Mouse (Mus musculus): ENCODE results near the gene Armcx1. TPM values are rescaled to one million over a fixed set of nuclear protein-coding genes. Genes with fewer than 3 reads are reported as not detected.

Gene Armcx1
- polyA plus RNA-seq (2012; ENCODE audit: low replicate concordance): 0.43 TPM in 1 of 2 replicates, not detected in the other

GRCm38 (mm10) chrX:134717752-134718308, at the start of gene Armcx1:
TSS of gene Armcx1 (plus strand) at chrX:134717963.

GRCm38 (mm10) chrX:134686267-134686666, 31.5 kb upstream of the Armcx1 start, which contains the start of gene Armcx4:
TSS of gene Armcx4 (plus strand) at chrX:134686519.

GRCm38 (mm10) chrX:134750764-134751592, 33.2 kb downstream of the Armcx1 start, which contains the start of gene Armcx6:
TSS of gene Armcx6 (minus strand) at chrX:134751417.

GRCm38 (mm10) chrX:134756434-134757292, 38.9 kb downstream of the Armcx1 start, which contains the start of gene Armcx3:
TSS of gene Armcx3 (plus strand) at chrX:134756595.

Other genes starting within 250 kb of the Armcx1 start
- gene Taf7l, start 241.5 kb upstream of the Armcx1 start, polyA plus RNA-seq (2012; ENCODE audit: low replicate concordance): not detected in 2 replicates
- gene Timm8a1, start 176.1 kb upstream of the Armcx1 start, polyA plus RNA-seq (2012; ENCODE audit: low replicate concordance): 0.64 and 2.6 TPM in 2 replicates
- gene Btk, start 134.4 kb upstream of the Armcx1 start, polyA plus RNA-seq (2012; ENCODE audit: low replicate concordance): 12.9 and 18.0 TPM in 2 replicates
- gene Rpl36a, start 132.3 kb upstream of the Armcx1 start, polyA plus RNA-seq (2012; ENCODE audit: low replicate concordance): 33.0 and 129 TPM in 2 replicates
- 0.31 and 0.34 TPM in 2 replicates for gene Gla, start 116.8 kb upstream of the Armcx1 start, polyA plus RNA-seq (2012; ENCODE audit: low replicate concordance)
- 5.0 and 18.8 TPM in 2 replicates for gene Hnrnph2, start 116.8 kb upstream of the Armcx1 start, polyA plus RNA-seq (2012; ENCODE audit: low replicate concordance)
- gene Armcx4, start 31.4 kb upstream of the Armcx1 start, polyA plus RNA-seq (2012; ENCODE audit: low replicate concordance): 0.62 and 1.2 TPM in 2 replicates
- 0.18 and 0.57 TPM in 2 replicates for gene Armcx6, start 33.5 kb downstream of the Armcx1 start, polyA plus RNA-seq (2012; ENCODE audit: low replicate concordance)
- gene Armcx3, start 38.6 kb downstream of the Armcx1 start, polyA plus RNA-seq (2012; ENCODE audit: low replicate concordance): 1.5 and 1.8 TPM in 2 replicates
- 4.2 and 13.4 TPM in 2 replicates for gene Armcx2, start 91.3 kb downstream of the Armcx1 start, polyA plus RNA-seq (2012; ENCODE audit: low replicate concordance)
- not detected in 2 replicates for gene Nxf2, start 246.8 kb downstream of the Armcx1 start, polyA plus RNA-seq (2012; ENCODE audit: low replicate concordance)